Mouse (Mus musculus): Measurements from ENCODE around the gene Ttc5.
"Not testable (repeated sequence)": the region's sequence is repeated elsewhere in the genome, so short reads cannot be mapped to it uniquely, and the experiment has no call there.

The Ttc5 gene

GRCm38 (mm10) chr14:50785251-50785637, at the start of gene Ttc5:
TSS of gene Ttc5 (minus strand) at chr14:50785519.
- peak; percentile 93 to 98 for DNase-seq (ENCODE audit: low read depth in 2 of 2, low spot score in 2 of 2)

GRCm38 (mm10) chr14:50834435-50834834, 49.1 kb upstream of the Ttc5 start:
- no peak for DNase-seq (ENCODE audit: low read depth in 2 of 2, low spot score in 2 of 2)

GRCm38 (mm10) chr14:50833964-50834363, 48.6 kb upstream of the Ttc5 start:
- DNase-seq (ENCODE audit: low read depth in 2 of 2, low spot score in 2 of 2): no peak

GRCm38 (mm10) chr14:50829878-50830277, 44.6 kb upstream of the Ttc5 start:
- no peak for DNase-seq (ENCODE audit: low read depth in 2 of 2, low spot score in 2 of 2)

GRCm38 (mm10) chr14:50826579-50826978, 41.3 kb upstream of the Ttc5 start:
- no peak for DNase-seq (ENCODE audit: low read depth in 2 of 2, low spot score in 2 of 2)

- no peak for DNase-seq (ENCODE audit: low read depth in 2 of 2, low spot score in 2 of 2)
Measured at GRCm38 (mm10) chr14:50824219-50824618, 38.9 kb upstream of the Ttc5 start.

- no peak for DNase-seq (ENCODE audit: low read depth in 2 of 2, low spot score in 2 of 2)
Measured at GRCm38 (mm10) chr14:50823240-50823639, 37.9 kb upstream of the Ttc5 start.

GRCm38 (mm10) chr14:50813060-50813459, 27.7 kb upstream of the Ttc5 start:
- no peak for DNase-seq (ENCODE audit: low read depth in 2 of 2, low spot score in 2 of 2)

- DNase-seq (ENCODE audit: low read depth in 2 of 2, low spot score in 2 of 2): peak; percentile 99
Measured at GRCm38 (mm10) chr14:50807487-50808072, 22.3 kb upstream of the Ttc5 start, which contains the start of the genes Ccnb1ip1 and Parp2. TSS of gene Ccnb1ip1 (minus strand) at chr14:50807732. TSS of gene Parp2 (plus strand) at chr14:50807841.

- not testable (repeated sequence) for DNase-seq (ENCODE audit: low read depth in 2 of 2, low spot score in 2 of 2)
Measured at GRCm38 (mm10) chr14:50806469-50806868, 21.1 kb upstream of the Ttc5 start.

GRCm38 (mm10) chr14:50804683-50805082, 19.4 kb upstream of the Ttc5 start:
- DNase-seq (ENCODE audit: low read depth in 2 of 2, low spot score in 2 of 2): no peak

GRCm38 (mm10) chr14:50802843-50803562, 17.7 kb upstream of the Ttc5 start:
- DNase-seq (ENCODE audit: low read depth in 2 of 2, low spot score in 2 of 2): no peak

- no peak for DNase-seq (ENCODE audit: low read depth in 2 of 2, low spot score in 2 of 2)
Measured at GRCm38 (mm10) chr14:50802441-50802840, 17.1 kb upstream of the Ttc5 start.

- DNase-seq (ENCODE audit: low read depth in 2 of 2, low spot score in 2 of 2): peak; percentile 32 to 57
Measured at GRCm38 (mm10) chr14:50799502-50800259, 14.4 kb upstream of the Ttc5 start.

GRCm38 (mm10) chr14:50798512-50798911, 13.2 kb upstream of the Ttc5 start:
- DNase-seq (ENCODE audit: low read depth in 2 of 2, low spot score in 2 of 2): peak in 1 of 2 experiments; percentile 46

- no peak for DNase-seq (ENCODE audit: low read depth in 2 of 2, low spot score in 2 of 2)
Measured at GRCm38 (mm10) chr14:50796464-50796863, 11.1 kb upstream of the Ttc5 start.

GRCm38 (mm10) chr14:50795965-50796364, 10.6 kb upstream of the Ttc5 start:
- DNase-seq (ENCODE audit: low read depth in 2 of 2, low spot score in 2 of 2): no peak

- no peak for DNase-seq (ENCODE audit: low read depth in 2 of 2, low spot score in 2 of 2)
Measured at GRCm38 (mm10) chr14:50795261-50795935, 10.1 kb upstream of the Ttc5 start.

- DNase-seq (ENCODE audit: low read depth in 2 of 2, low spot score in 2 of 2): no peak
Measured at GRCm38 (mm10) chr14:50788157-50788556, 2.8 kb upstream of the Ttc5 start.

- no peak for DNase-seq (ENCODE audit: low read depth in 2 of 2, low spot score in 2 of 2)
Measured at GRCm38 (mm10) chr14:50784391-50785250, 698 bp downstream of the Ttc5 start.
